Mouse (Mus musculus): ENCODE results near the gene Hpse. TPM values are rescaled to one million over a fixed set of nuclear protein-coding genes. Genes with fewer than 3 reads are reported as not detected.

Gene Hpse
- total RNA-seq, 2 experiments from 2014 or later, result 1.2 to 1.9 TPM

DNA sequence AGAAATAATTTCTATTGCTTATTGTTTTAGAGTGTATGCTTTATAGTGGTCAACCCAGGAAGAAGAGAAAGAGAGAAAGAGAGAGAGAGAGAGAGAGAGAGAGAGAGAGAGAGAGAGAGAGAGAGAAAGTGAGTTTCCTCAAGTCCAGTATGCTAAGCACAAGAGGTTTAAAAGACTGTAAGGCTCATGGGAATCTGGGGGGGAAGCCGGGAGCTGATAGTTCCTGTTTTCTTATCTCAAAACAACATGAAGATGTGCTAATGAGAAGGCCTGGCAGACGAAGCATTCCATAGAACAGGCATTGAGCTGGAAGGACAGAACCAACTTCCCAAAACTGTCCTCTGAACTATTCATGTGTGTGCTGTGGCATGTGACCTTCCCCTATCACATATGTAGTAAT is 21.6 kb downstream of the Hpse start:
- no peak for DNase-seq (ENCODE audit: low spot score in 2 of 2)

DNA sequence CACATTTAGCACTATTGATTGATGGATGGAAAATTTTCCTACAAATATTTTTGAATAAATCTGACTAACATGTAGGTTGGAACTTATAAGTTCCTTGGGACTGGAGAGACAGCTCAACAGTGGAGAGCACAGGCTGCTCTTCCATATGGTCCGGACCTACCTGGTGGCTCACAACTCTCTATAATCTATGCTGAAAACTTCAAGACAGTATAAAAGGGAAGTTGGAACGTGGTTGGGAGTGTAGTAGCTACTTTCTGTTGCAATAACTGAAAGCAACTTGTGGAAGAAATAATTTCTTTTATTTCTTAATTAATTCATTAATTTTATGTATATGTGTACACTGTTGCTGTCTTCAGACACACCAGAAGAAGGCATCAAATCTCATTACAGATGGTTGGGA is 22.1 kb downstream of the Hpse start:
- DNase-seq (ENCODE audit: low spot score in 2 of 2), result no peak

DNA sequence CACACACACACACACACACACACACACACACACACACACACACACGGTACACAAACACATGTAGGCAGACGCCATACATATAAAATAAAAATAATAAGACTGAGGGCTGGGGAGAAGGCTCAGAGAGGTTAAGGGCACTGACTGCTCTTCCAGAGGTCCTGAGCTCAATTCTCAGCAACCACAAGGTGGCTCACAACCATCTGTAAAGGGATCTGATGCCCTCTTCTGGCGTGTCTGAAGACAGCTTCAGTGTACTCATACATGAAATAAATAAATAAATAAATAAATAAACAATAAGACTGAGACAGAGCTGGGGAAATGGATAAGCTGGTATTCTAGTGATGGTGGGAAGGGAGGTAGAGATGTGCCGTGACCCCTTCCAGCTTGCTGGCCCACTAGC is 33.9 kb downstream of the Hpse start:
- no peak for DNase-seq (ENCODE audit: low spot score in 2 of 2)

DNA sequence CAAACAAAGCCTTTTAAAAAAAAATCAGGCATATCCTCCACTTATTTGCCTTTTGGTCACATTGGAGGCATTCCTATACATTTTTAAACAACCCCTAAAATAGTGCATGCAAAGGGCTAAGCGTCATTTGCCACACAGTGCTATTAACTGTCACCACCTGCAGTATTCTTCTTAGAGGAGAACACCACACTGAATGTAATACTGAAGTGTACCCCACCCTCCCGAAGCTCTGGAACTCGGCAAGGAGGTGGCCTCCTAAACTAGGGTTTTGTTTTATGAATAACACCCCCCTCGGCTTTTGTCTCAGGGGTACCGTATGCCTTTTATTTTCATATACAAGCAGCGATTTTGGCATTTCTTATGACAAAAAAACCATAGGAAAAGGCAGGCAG is 39.0 kb downstream of the Hpse start:
- no peak for DNase-seq (ENCODE audit: low spot score in 2 of 2)

DNA sequence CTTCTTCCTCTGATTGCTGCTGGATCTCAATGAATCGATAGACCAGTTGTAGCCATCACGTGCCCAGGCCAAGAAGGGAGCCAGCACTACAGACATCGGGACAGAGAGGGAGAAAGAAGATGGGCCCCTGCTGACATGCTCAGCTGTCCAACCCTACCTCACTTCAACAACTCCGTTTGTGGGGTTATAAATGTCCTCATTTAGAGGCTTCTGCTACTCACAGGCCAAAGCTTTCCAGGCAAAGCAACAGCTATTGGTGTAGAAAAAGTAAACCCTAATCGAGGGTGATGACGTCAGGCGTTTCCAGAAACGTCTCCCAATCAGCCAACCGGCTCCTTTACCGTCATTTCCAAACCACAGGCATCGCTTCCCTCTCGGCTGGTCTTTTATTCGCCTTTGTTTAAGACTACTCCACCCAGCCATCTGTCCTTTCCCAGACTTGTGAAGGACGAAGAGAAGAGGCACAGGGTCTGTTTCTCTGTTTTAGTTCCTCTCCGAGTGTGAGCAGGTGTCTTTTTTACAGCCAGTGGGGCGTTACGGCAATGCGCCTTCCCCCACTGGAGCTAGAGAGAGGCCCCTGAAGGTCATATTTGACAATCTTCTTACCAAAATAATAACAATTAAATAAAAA is 39.5 kb downstream of the Hpse start:
- no peak for DNase-seq (ENCODE audit: low spot score in 2 of 2)

DNA sequence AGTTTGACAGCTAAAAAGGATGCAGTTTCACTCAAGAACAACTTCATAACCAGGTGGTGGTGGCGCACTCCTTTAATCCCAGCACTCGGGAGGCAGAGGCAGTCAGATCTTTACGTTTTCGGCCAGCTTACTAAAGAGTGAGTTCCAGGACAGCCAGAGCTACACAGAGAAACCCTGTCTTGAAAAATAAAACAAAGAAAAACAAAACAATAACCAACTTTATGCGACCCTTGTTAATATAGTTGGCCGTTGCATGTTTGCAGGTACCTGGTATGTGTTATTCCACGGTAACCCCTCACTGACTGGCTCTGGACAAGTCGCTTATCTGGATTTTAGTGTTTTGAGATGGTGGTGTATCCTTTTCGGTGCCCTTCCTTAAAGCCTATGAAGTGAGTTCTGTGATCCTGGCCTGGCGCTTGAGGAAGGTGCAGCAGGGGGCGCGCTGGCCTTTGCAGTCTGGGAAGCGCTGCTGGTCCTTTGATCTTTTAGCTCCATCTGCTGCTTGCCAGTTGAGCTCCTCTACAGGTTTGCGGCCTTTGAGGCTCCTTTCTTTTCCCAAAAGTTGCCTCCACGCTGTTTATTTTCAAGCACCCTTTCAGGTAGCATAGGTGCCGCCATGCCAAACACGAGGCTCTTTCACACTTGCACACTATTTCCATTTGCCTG is 44.7 kb downstream of the Hpse start, which contains the start of gene Coq2:
Gene Coq2, minus strand, starts transcription at position 430 of the 666 bp plus-strand sequence.
- DNase-seq (ENCODE audit: low spot score in 2 of 2), result peak; percentile 69 to 73

DNA sequence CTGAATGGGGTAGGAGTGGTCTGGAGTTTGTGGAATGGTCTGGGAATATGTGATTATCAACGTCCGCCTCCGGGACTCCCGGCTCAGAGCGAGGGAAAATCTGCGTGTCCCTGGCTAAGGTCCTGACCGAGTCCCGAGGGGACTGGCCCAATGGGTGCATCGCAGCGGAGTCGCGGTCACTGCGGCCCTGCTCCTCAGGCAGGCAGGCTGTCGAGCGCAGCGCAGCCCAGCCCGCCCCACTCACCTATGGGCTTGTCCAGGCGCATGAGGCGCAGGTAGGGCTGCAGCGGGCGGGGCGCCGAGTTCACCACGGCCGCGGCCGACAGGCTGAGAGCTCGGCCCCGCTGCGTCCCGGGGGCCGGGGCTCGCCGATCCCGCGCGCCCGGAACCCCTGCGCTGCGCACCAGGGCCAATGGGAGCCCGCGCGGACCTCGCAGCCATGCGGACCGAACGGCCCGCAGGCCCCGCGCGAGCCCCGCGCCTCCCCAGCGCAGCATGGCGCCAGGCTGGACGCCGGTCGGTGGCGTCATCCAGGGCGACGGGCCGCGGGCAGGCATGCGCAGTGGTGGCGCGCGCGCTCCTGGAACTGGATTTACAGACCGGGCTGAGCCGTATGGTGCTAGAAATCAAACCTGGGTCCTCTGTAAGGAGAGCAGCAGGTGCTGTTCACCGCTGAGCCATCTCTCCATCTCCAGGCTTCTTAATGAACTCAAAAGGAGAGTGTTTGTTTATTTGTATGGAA is 45.6 kb downstream of the Hpse start:
- peak; percentile 85 to 92 for DNase-seq (ENCODE audit: low spot score in 2 of 2)

DNA sequence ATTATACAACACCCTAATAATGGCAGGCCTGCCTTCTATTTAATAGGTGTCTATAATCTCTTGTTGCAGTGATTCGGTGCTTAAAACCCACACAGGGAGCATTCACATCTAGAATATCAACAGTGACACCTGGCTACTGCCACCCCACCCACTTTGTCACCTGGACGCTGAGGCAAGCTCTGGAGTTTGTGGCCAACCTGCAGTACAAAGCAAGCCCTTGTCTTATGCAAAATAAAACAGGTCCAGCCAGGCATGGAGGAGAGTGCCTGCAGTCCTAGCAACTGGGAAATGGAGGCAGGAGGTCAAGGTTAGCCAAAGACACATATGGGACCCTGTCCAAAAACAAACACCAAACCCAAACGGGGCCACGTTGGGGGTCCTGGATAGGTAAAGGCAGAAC is 47.1 kb downstream of the Hpse start:
- no peak for DNase-seq (ENCODE audit: low spot score in 2 of 2)

DNA sequence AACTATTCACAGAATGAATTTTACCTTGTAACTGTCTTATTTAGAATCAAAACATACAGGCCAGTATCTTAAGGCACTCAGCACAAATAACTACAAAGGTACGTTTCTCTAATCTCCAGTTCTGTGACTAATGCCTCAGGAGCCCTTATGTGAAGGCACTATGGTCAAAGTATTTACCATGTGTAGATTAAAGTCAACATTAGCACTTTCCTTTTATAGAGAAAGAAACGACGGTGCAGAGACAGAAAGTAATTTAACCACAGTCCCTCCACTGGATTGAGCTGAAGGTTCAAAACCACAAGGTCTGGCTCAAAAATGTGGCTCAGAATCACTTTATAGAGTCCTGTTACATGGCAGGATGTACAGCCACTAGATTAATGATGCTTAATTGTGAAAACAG is 47.6 kb downstream of the Hpse start:
- DNase-seq (ENCODE audit: low spot score in 2 of 2), result no peak

DNA sequence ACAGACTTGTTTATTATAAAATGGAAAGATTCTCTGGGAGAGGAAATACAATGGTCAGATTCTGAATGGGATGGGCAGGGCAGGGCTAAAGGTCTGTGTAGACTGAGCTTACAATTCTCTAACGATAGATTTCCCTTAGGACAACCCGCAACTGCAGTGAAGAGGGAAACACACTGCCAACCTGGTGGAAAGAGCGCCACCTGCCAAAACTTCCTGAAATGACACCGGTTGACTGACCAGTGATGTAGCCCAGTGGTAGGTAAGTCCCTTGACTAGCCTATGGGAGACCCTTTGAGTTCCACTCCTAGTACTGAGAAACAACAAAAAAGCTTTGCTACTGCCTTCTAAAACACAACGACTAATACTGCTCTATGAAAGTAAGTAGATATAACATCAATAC is 48.1 kb downstream of the Hpse start:
- peak; percentile 44 to 58 for DNase-seq (ENCODE audit: low spot score in 2 of 2)

DNA sequence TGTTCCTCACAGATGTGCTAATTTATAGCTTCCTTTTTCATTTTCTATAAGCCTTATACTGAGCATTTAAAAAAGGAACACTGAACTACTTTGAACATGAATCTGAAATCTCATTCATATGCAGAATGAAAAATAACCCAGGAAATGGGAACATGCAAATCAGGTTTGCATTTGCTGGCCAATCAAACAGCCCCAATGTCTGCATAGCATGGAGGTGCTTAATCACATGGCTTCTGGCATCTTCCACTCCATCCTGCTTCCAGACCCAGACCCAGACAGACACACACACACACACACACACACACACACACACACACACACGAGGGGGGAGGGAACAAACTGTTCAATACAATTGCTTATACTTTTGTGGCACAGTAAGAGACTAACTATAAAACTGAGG is 52.6 kb downstream of the Hpse start:
- no peak for DNase-seq (ENCODE audit: low spot score in 2 of 2)

DNA sequence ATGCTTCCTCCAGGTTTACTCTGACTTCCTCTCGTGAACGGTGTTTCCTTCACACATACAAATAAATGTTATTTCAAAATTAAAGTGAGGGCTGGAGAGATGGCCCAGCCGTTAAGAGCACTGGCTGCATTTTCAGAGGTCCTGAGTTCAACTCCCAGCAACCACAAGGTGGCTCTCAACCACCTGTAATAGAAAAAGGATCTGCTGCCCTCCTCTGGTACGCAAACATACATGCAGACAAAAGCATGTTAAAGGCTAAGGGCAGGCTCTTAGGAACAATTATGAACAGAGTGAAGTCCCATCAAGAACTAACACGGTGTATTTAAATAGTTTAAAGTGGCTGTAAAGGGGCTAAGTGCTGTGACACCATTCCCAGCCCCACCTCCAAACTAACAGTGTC is 55.7 kb downstream of the Hpse start:
- peak in 1 of 2 experiments; percentile 20 for DNase-seq (ENCODE audit: low spot score in 2 of 2)

DNA sequence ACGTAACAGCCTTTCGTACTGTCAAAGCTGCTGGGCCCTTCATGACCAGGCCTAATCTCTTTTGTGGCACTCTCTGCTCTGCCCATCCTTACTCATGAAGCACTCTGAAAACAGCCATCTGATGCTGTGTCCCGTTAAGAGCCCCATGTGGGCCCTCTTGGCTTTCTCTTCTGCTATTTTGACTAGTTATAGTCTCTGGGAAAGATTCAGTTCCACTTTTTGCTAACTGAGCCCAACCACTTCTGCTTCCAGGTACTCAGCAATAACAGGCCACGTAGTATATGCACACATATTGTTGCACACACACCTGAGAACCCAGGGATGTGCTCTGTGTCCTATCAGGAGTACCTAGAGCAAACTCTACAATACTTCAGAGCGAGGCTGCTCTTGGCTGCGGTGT is 56.5 kb downstream of the Hpse start:
- no peak for DNase-seq (ENCODE audit: low spot score in 2 of 2)

DNA sequence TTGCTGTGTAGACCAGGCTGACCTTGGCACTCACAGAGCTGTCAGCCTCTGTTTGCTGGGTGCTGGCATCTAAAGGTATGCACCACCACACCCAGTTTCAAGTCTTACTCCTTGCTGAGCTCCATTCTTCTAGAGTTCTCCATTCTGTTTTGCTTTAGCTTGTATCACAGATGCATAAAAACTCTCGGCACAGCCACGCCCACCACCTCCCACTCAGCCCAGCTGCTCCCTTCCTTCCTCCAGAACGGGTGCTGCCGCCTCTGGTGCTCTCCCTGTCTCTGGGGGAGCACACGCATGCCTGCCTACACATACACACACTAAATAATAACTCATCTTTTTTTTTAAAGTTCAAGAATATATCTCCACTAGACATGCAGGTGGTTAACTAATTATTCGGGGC is 61.1 kb downstream of the Hpse start:
- DNase-seq (ENCODE audit: low spot score in 2 of 2), result peak; percentile 18 to 41

DNA sequence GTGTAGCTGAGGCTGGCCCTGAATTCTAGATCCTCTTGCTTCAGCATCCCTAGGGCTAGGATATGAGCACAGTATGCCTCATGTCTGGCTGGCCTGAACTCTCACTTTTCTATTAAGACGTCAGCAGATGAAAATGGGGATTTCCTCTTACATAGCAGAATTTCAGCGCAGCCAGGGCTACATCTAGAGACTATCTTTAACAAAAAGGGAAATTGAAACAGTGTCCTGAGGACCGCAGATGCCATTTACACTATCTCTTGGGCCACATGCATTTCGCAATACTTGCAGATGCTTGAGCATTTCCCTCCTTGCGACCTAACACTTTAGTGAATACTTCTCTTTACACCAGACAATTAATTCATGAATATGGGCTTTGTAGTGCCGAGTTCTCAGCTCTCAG is 63.2 kb downstream of the Hpse start:
- DNase-seq (ENCODE audit: low spot score in 2 of 2), result no peak

DNA sequence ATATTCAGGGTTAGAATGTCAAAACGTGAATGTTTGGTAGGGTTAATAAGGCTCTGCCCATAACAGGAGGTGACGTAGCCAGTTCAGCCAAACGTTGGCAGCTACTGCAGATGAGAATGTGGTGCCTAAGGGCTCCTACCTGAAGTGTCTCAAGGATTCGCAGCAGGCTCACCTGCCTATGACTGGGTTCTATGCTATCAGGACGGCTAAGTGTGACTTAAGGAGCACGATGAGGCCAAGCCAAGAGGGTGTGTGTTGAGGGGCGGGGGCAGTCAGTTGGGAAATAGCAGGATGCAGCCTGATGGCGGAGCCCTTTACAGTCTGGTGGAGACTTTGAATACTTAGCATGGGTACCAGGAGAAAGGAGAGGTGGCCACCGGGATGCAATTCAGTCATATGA is 67.2 kb downstream of the Hpse start:
- no peak for DNase-seq (ENCODE audit: low spot score in 2 of 2)

DNA sequence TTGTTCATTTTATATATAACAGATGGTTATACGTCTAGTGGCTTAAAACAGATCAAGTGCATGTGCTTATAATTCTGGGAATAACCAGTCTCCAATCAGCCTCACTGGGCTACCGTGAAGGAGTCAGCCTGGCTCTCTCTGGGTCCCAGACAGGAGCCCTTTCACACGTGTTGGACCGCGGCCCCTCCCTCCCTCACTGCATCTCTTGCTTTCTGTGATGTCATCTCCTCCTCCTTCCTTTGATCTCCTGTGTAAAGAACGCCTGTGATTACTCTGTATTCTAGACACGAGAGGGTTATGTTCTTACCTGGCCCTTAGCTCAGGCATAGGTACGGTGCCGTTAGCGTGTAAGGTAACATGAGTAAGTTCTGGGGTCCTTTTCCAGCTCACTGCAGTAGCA is 68.0 kb downstream of the Hpse start:
- no peak for DNase-seq (ENCODE audit: low spot score in 2 of 2)

DNA sequence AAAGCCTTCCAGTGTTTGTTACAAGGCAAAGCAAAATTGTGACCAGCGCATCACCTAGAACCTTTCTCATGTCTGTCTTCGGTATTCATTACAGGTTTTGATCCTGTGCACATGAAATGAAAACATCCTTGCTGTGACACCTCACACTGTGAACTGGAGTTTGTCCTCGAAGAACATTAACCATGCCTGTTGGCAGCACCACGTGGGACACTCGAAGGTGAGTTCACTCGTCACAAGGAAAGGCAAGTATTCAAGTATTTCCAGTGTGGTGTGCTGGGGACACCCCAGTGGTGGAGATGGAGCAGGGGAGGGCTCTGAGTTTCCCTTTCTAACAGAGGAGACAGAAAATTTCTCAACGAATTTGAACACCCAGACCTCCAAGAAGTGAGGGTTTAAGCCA is 68.5 kb downstream of the Hpse start:
- no peak for DNase-seq (ENCODE audit: low spot score in 2 of 2)

DNA sequence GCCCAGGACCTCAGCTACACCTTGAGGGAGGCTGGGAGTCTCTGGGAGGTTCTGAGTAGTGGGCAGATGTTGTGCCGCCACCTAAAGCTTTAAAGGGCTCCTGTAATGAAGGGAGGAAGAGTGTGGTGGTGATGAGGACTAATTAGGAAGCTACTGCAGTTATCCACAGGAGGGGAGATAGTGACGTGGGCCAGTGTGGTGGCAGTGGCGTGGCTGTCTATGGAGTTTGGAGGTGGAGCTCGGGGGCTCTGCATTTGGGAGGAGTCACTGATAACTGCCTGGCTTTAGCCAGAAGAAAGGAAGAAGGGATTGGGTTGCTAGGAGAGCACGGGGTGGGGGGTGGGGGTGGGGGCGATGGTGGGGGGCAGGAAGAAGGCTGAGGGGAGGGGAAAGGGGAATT is 71.0 kb downstream of the Hpse start:
- no peak for DNase-seq (ENCODE audit: low spot score in 2 of 2)

DNA sequence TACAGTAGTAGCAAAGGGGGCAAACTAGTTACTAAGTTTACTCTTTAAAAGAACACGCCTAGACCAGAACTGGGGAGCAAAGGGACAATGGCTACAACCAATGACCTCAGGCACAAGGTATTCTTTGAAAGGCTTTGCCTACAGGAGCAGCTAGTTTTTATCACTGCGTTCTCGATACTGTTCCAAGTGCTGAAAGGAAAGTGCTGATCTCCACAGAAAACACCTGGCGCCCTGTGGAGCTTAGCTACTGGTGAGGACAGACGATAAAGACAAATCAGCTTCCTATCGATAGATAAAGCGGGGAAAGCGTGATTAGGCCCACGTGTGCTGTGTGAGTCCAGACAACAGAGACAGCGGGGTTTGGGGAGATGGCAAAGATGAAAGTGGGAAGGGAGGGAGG is 71.5 kb downstream of the Hpse start:
- no peak for DNase-seq (ENCODE audit: low spot score in 2 of 2)

DNA sequence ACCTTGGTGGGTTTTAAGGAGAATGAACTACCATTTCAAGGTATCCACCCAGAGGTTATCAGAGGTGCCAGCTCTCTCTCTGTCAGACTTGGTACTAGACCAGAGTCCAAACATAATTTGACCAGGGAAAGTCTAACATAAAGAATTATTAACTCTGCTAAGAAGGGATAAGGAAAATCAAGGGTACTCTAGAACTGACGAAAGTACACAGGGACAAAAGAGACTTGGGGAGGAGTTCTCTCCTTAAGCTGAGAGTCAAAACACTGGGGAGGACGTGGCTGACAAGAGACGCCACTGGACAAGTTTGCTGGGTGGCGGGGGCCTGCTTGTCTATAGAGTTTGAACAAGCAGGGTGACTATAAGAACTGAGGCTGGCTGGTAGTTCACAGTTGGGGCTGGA is 73.0 kb downstream of the Hpse start:
- DNase-seq (ENCODE audit: low spot score in 2 of 2), result no peak

DNA sequence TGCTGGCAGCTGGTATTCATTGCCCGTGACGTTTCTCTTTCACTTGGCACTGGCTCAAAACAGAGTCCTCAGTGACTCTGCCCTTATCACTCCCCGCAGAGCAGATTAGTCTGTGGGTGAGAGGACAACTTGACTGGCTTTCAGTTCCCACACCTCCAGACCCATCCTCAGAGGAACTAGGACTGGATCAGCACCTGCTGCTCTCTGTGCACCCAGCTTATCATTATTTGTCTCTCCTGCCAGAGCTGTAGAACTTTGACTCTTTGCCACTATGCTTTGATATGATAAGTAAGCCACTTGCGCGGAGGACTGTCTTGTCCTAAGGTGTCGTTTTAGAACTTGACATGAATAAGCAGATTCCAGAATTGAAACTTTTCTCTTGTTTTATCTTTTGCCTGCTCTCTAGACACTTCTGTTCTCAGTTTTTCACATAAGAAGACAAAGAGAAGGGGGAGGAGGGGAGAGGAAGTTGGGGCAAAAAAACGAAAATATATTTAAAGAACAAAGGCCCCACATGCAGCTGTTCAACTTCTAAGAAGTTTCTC is 75.5 kb downstream of the Hpse start:
- DNase-seq (ENCODE audit: low spot score in 2 of 2), result no peak

All from left cerebral cortex, adult 18-20 months (tissue).